ENCODE assay signal across 8 mouse cellular contexts in genomic region chr11:117349429-117350363, GRCm38 (mm10).
DNase-seq lines count a peak whose midpoint lies in the region; ATAC-seq and TF ChIP-seq lines count a peak whose summit lies in the region.

No protein-coding gene starts in this region.

- TF ChIP-seq EP300 in stomach, postnatal 0 days (optimal IDR thresholded peaks at IDR 0.05), result no peak

- peaks cover 29% of the 10 kb centered on the region for H3K36me3 ChIP-seq in lung, embryonic 16.5 days (ENCODE audit: control insufficient read depth, insufficient read depth, low read length)
- peaks cover 13% of the 10 kb centered on the region for H3K36me3 ChIP-seq in embryonic facial prominence, embryonic 11.5 days (replicated peaks; ENCODE audit: control insufficient read depth, insufficient read depth, low read depth, low read length)
- H3K36me3 ChIP-seq in limb, embryonic 14.5 days (ENCODE audit: control insufficient read depth, insufficient read depth, low read length), result peaks cover 36% of the 10 kb centered on the region
- peaks cover 16% of the 10 kb centered on the region for H3K36me3 ChIP-seq in stomach, postnatal 0 days (ENCODE audit: control insufficient read depth, insufficient read depth, low read length)

- H3K4me3 ChIP-seq in lung, embryonic 16.5 days (ENCODE audit: low read length), result no peak overlapping the region
- peak overlapping the region; percentile 2; the same call in 1 of the 2 replicates for H3K4me3 ChIP-seq in embryonic facial prominence, embryonic 11.5 days (ENCODE audit: low read depth, low read length)
- H3K4me3 ChIP-seq in limb, embryonic 14.5 days (replicated peaks; ENCODE audit: low read length), result no peak overlapping the region
- H3K4me3 ChIP-seq in stomach, postnatal 0 days (ENCODE audit: low read depth, low read length), result no peak overlapping the region

- H3K4me2 ChIP-seq in lung, embryonic 16.5 days (ENCODE audit: low read depth, low read length), result no peak overlapping the region; the same call in 1 of the 2 replicates
- peak overlapping the region; percentile 19 for H3K4me2 ChIP-seq in embryonic facial prominence, embryonic 11.5 days (ENCODE audit: low read depth, low read length)
- peak overlapping the region; percentile 22 for H3K4me2 ChIP-seq in limb, embryonic 14.5 days (replicated peaks; ENCODE audit: low read depth, low read length, severe bottlenecking)
- no peak overlapping the region for H3K4me2 ChIP-seq in stomach, postnatal 0 days (replicated peaks; ENCODE audit: low read depth)

- TF ChIP-seq CTCF in stomach, postnatal 0 days (IDR thresholded peaks at IDR 0.05; ENCODE audit: low read depth), result no peak

- no peaks in the 10 kb centered on the region for H3K27me3 ChIP-seq in lung, embryonic 16.5 days (ENCODE audit: control insufficient read depth, insufficient read depth, low read depth, low read length)
- H3K27me3 ChIP-seq in embryonic facial prominence, embryonic 11.5 days (ENCODE audit: control insufficient read depth, insufficient read depth, low read length), result no peaks in the 10 kb centered on the region
- H3K27me3 ChIP-seq in limb, embryonic 14.5 days (ENCODE audit: control insufficient read depth, insufficient read depth, low read length), result no peaks in the 10 kb centered on the region
- no peaks in the 10 kb centered on the region for H3K27me3 ChIP-seq in stomach, postnatal 0 days (ENCODE audit: control insufficient read depth, insufficient read depth, low read length)

- no peak for ATAC-seq in lung, embryonic 16.5 days (ENCODE audit: low read depth)
- peak; percentile 29; the same call in 1 of the 2 replicates for ATAC-seq in embryonic facial prominence, embryonic 11.5 days (replicated peaks; ENCODE audit: insufficient number of reproducible peaks, low FRiP score, low TSS enrichment, low read depth)
- ATAC-seq in limb, embryonic 14.5 days (ENCODE audit: low FRiP score, low read depth), result no peak
- ATAC-seq in stomach, postnatal 0 days (ENCODE audit: low FRiP score, low TSS enrichment), result no peak

- H3K9ac ChIP-seq in lung, embryonic 16.5 days (ENCODE audit: low read length), result peak overlapping the region; percentile 20; the same call in 1 of the 2 replicates
- H3K9ac ChIP-seq in embryonic facial prominence, embryonic 11.5 days (replicated peaks; ENCODE audit: low read length), result peak overlapping the region; percentile 23
- peak overlapping the region; percentile 21; the same call in 1 of the 2 replicates for H3K9ac ChIP-seq in limb, embryonic 14.5 days (ENCODE audit: low read depth, low read length, severe bottlenecking)
- peak overlapping the region; percentile 31; the same call in 1 of the 2 replicates for H3K9ac ChIP-seq in stomach, postnatal 0 days (ENCODE audit: low read length)

- no peak for DNase-seq in lung, postnatal 4 days
- peak; percentile 82 for DNase-seq in embryonic facial prominence, embryonic 11.5 days (ENCODE audit: low spot score)
- DNase-seq in limb, embryonic 14.5 days (ENCODE audit: low spot score), result no peak
- DNase-seq in stomach, postnatal 0 days (ENCODE audit: low spot score), result no peak
- DNase-seq in yolk sac, embryonic 10.5 days (ENCODE audit: low spot score), result no peak
- DNase-seq in gastrocnemius, postnatal 25 days, result no peak
- no peak for DNase-seq in cerebellum, postnatal 4 days (ENCODE audit: low spot score in 2 of 2)

- H3K27ac ChIP-seq in lung, embryonic 16.5 days (ENCODE audit: low read length), result peak overlapping the region; percentile 47; the same call in 1 of the 2 replicates
- peak overlapping the region; percentile 77 for H3K27ac ChIP-seq in embryonic facial prominence, embryonic 11.5 days (replicated peaks; ENCODE audit: low read depth, low read length)
- peak overlapping the region; percentile 74 for H3K27ac ChIP-seq in limb, embryonic 14.5 days (replicated peaks; ENCODE audit: low read depth, low read length)
- H3K27ac ChIP-seq in stomach, postnatal 0 days (replicated peaks), result 0 out of 2 replicates have a peak overlapping the region, but pooled peaks have one; percentile 18

- peaks cover 56% of the 10 kb centered on the region for H3K4me1 ChIP-seq in lung, embryonic 16.5 days (replicated peaks; ENCODE audit: control insufficient read depth, insufficient read depth, low read length)
- H3K4me1 ChIP-seq in embryonic facial prominence, embryonic 11.5 days (ENCODE audit: control insufficient read depth, insufficient read depth, low read length), result peaks cover 44% of the 10 kb centered on the region
- peaks cover 61% of the 10 kb centered on the region for H3K4me1 ChIP-seq in limb, embryonic 14.5 days (ENCODE audit: control insufficient read depth, insufficient read depth, low read length)
- H3K4me1 ChIP-seq in stomach, postnatal 0 days (replicated peaks; ENCODE audit: control insufficient read depth, insufficient read depth), result peaks cover 12% of the 10 kb centered on the region

- WGBS in lung, embryonic 16.5 days, result 33% methylated on average over 20 of the region's 20 CpGs
- 17% methylated on average over 20 of the region's 20 CpGs for WGBS in embryonic facial prominence, embryonic 11.5 days
- WGBS in limb, embryonic 14.5 days, result 13% methylated on average over 20 of the region's 20 CpGs
- WGBS in stomach, postnatal 0 days, result 45% methylated on average over 20 of the region's 20 CpGs

- TF ChIP-seq POLR2A in limb, embryonic 14.5 days (IDR thresholded peaks at IDR 0.05; ENCODE audit: borderline replicate concordance, extremely low read depth, insufficient read depth, insufficient read length), result no peak

- H3K9me3 ChIP-seq in lung, embryonic 16.5 days (ENCODE audit: control insufficient read depth, low read length), result no peaks in the 10 kb centered on the region
- no peaks in the 10 kb centered on the region for H3K9me3 ChIP-seq in embryonic facial prominence, embryonic 11.5 days (replicated peaks; ENCODE audit: control insufficient read depth, low read length)
- no peaks in the 10 kb centered on the region for H3K9me3 ChIP-seq in limb, embryonic 14.5 days (ENCODE audit: control insufficient read depth, low read length)
- no peaks in the 10 kb centered on the region for H3K9me3 ChIP-seq in stomach, postnatal 0 days (ENCODE audit: control insufficient read depth, low read length)

Comparison
In these comparisons a context has a peak if more than half of its experiments do, and no peak if none do; other contexts are left out.
1. H3K27ac ChIP-seq: peak in every context shown above with its lines; median percentile 77 in embryonic facial prominence, embryonic 11.5 days; 74 in limb, embryonic 14.5 days; 47 in lung, embryonic 16.5 days; 18 in stomach, postnatal 0 days.
2. H3K4me2 ChIP-seq: peak in embryonic facial prominence, embryonic 11.5 days (single experiment) and limb, embryonic 14.5 days (single experiment); none in lung, embryonic 16.5 days (single experiment) and stomach, postnatal 0 days (single experiment).
3. Peak in every context shown above with its lines, with median percentiles within 50 percentile points of each other: H3K9ac ChIP-seq.